In genomic region chr13:59652651-59653050, GRCm38 (mm10) we compare ENCODE assay signal across 19 mouse cellular contexts. TPM values are rescaled to one million over a fixed set of nuclear protein-coding genes. Genes with fewer than 3 reads are reported as not detected.
A peak's percentile ranks its signal among the peaks of the same experiment; 100 is the strongest.
DNase-seq lines count a peak whose midpoint lies in the region; ATAC-seq and TF ChIP-seq lines count a peak whose summit lies in the region.
"Had no signal": no experiment of that assay in that cellular context is flagged by ENCODE, and none has a peak within 500 bp of the region (broad histone marks: within the 10 kb centered on the region; RNA-seq: fewer than 3 reads in every experiment).

No protein-coding gene starts in this region.

- WGBS in heart, postnatal 0 days: 41% methylated on average over 5 of the region's 5 CpGs
- WGBS in embryonic facial prominence, embryonic 15.5 days: 58% methylated on average over 5 of the region's 5 CpGs
- WGBS in hindbrain, embryonic 13.5 days: 23% methylated on average over 5 of the region's 5 CpGs
- 30% methylated on average over 5 of the region's 5 CpGs for WGBS in midbrain, embryonic 15.5 days
- 64% methylated on average over 5 of the region's 5 CpGs for WGBS in intestine, postnatal 0 days

- H3K36me3 ChIP-seq in heart, postnatal 0 days (replicated peaks; ENCODE audit: control insufficient read depth, insufficient read depth, low read length): peaks cover 5% of the 10 kb centered on the region; the same call in 1 of the 2 replicates
- peaks cover 6% of the 10 kb centered on the region; the same call in 1 of the 2 replicates for H3K36me3 ChIP-seq in embryonic facial prominence, embryonic 15.5 days
- H3K36me3 ChIP-seq in hindbrain, embryonic 13.5 days: peaks cover 34% of the 10 kb centered on the region
- no peaks in the 10 kb centered on the region for H3K36me3 ChIP-seq in midbrain, embryonic 15.5 days (replicated peaks)
- H3K36me3 ChIP-seq in intestine, postnatal 0 days (ENCODE audit: control insufficient read depth, insufficient read depth): peaks cover 13% of the 10 kb centered on the region

- TF ChIP-seq EP300 in heart, postnatal 0 days (IDR thresholded peaks at IDR 0.05; ENCODE audit: low read depth): no peak

- H3K27ac ChIP-seq in heart, postnatal 0 days (ENCODE audit: low read depth): no peak overlapping the region
- 0 out of 2 replicates have a peak overlapping the region, but pooled peaks have one; percentile 39 for H3K27ac ChIP-seq in embryonic facial prominence, embryonic 15.5 days (replicated peaks)
- peak overlapping the region; percentile 60 for H3K27ac ChIP-seq in hindbrain, embryonic 13.5 days
- H3K27ac ChIP-seq in midbrain, embryonic 15.5 days: peak overlapping the region; percentile 31; the same call in 1 of the 2 replicates
- no peak overlapping the region for H3K27ac ChIP-seq in intestine, postnatal 0 days (ENCODE audit: low read depth, low read length)
- H3K27ac ChIP-seq: liver, embryonic 15.5 days had no signal

- no peak overlapping the region for H3K9ac ChIP-seq in heart, postnatal 0 days (replicated peaks; ENCODE audit: low read depth, low read length)
- no peak overlapping the region for H3K9ac ChIP-seq in embryonic facial prominence, embryonic 15.5 days
- H3K9ac ChIP-seq in hindbrain, embryonic 13.5 days: 0 out of 2 replicates have a peak overlapping the region, but pooled peaks have one; percentile 19
- H3K9ac ChIP-seq in midbrain, embryonic 15.5 days: no peak overlapping the region
- no peak overlapping the region for H3K9ac ChIP-seq in intestine, postnatal 0 days (ENCODE audit: low read depth, low read length)
- H3K9ac ChIP-seq: liver, embryonic 15.5 days had no signal

- intact Hi-C loops in gastrocnemius, postnatal 36 days (cut with DNase I): no loop called here

- no peak for DNase-seq in heart, postnatal 0 days (ENCODE audit: low spot score)
- DNase-seq in heart, postnatal 4 days: no peak
- no peak for DNase-seq in gastrocnemius, postnatal 36 days
- DNase-seq in left cerebral cortex, adult 9 months (ENCODE audit: low spot score in 2 of 2): no peak
- DNase-seq: cerebellum, adult 11-12 months; kidney, adult 8-10 months; left cerebral cortex, postnatal 4 days; lung, postnatal 14 days; thymus, postnatal 14 days had no signal

- H3K4me1 ChIP-seq in heart, postnatal 0 days (ENCODE audit: control insufficient read depth, insufficient read depth): peaks cover 8% of the 10 kb centered on the region
- H3K4me1 ChIP-seq in embryonic facial prominence, embryonic 15.5 days: peaks cover 24% of the 10 kb centered on the region
- H3K4me1 ChIP-seq in hindbrain, embryonic 13.5 days (replicated peaks): peaks cover 41% of the 10 kb centered on the region
- H3K4me1 ChIP-seq in midbrain, embryonic 15.5 days: peaks cover 21% of the 10 kb centered on the region
- peaks cover 12% of the 10 kb centered on the region; the same call in 1 of the 2 replicates for H3K4me1 ChIP-seq in intestine, postnatal 0 days (replicated peaks; ENCODE audit: control insufficient read depth, insufficient read depth, low read length)

- H3K4me2 ChIP-seq in heart, postnatal 0 days (ENCODE audit: low read depth, low read length): no peak overlapping the region
- no peak overlapping the region for H3K4me2 ChIP-seq in embryonic facial prominence, embryonic 15.5 days (replicated peaks)
- H3K4me2 ChIP-seq in hindbrain, embryonic 13.5 days: no peak overlapping the region
- no peak overlapping the region for H3K4me2 ChIP-seq in midbrain, embryonic 15.5 days
- H3K4me2 ChIP-seq in intestine, postnatal 0 days (replicated peaks; ENCODE audit: low read depth): no peak overlapping the region
- H3K4me2 ChIP-seq: liver, embryonic 15.5 days had no signal

- H3K27me3 ChIP-seq in heart, postnatal 0 days (ENCODE audit: control insufficient read depth, insufficient read depth, low read length): no peaks in the 10 kb centered on the region
- no peaks in the 10 kb centered on the region for H3K27me3 ChIP-seq in embryonic facial prominence, embryonic 15.5 days
- H3K27me3 ChIP-seq in hindbrain, embryonic 13.5 days: no peaks in the 10 kb centered on the region
- H3K27me3 ChIP-seq in midbrain, embryonic 15.5 days (replicated peaks): no peaks in the 10 kb centered on the region
- no peaks in the 10 kb centered on the region for H3K27me3 ChIP-seq in intestine, postnatal 0 days (replicated peaks; ENCODE audit: control insufficient read depth, insufficient read depth, low read length)
- H3K27me3 ChIP-seq: liver, embryonic 15.5 days had no signal

- no peak for TF ChIP-seq CTCF in heart, postnatal 0 days (IDR thresholded peaks at IDR 0.05; ENCODE audit: low read depth)
- no peak for TF ChIP-seq CTCF in intestine, postnatal 0 days (IDR thresholded peaks at IDR 0.05; ENCODE audit: low read depth)

- 0 out of 2 replicates have a peak, but pooled peaks have one; percentile 11 for ATAC-seq in heart, postnatal 0 days (ENCODE audit: insufficient read depth, low read depth)
- no peak for ATAC-seq in embryonic facial prominence, embryonic 15.5 days (ENCODE audit: insufficient number of reproducible peaks, low FRiP score, low TSS enrichment, low read depth)
- peak; percentile 19; the same call in 1 of the 2 replicates for ATAC-seq in hindbrain, embryonic 13.5 days (ENCODE audit: low FRiP score)
- ATAC-seq in midbrain, embryonic 15.5 days (replicated peaks): no peak
- no peak for ATAC-seq in intestine, postnatal 0 days

- H3K9me3 ChIP-seq in heart, postnatal 0 days (replicated peaks; ENCODE audit: control insufficient read depth, low read length): no peaks in the 10 kb centered on the region
- H3K9me3 ChIP-seq in embryonic facial prominence, embryonic 15.5 days (replicated peaks): no peaks in the 10 kb centered on the region
- H3K9me3 ChIP-seq in hindbrain, embryonic 13.5 days: no peaks in the 10 kb centered on the region
- H3K9me3 ChIP-seq in midbrain, embryonic 15.5 days: no peaks in the 10 kb centered on the region
- no peaks in the 10 kb centered on the region for H3K9me3 ChIP-seq in intestine, postnatal 0 days (ENCODE audit: control insufficient read depth)
- H3K9me3 ChIP-seq: liver, embryonic 15.5 days had no signal

- H3K4me3 ChIP-seq in heart, postnatal 0 days (ENCODE audit: low read depth, low read length): no peak overlapping the region
- H3K4me3 ChIP-seq in embryonic facial prominence, embryonic 15.5 days (replicated peaks): no peak overlapping the region
- no peak overlapping the region for H3K4me3 ChIP-seq in hindbrain, embryonic 13.5 days
- no peak overlapping the region for H3K4me3 ChIP-seq in midbrain, embryonic 15.5 days
- H3K4me3 ChIP-seq in intestine, postnatal 0 days (ENCODE audit: low read depth, low read length): no peak overlapping the region
- H3K4me3 ChIP-seq: liver, embryonic 15.5 days had no signal

RNA-seq across cellular contexts. Expression of gene Golm1, which starts 23.0 kb away (rescaled TPM):
- 26.6 and 30.4 TPM in 2 replicates for total RNA-seq in heart, postnatal 0 days (2014; rRNA removed; ENCODE audit: low replicate concordance)
- 19.9 and 20.8 TPM in 2 replicates for polyA plus RNA-seq in heart, postnatal 0 days (2015; fragmentation: Nextera tagmentation; extraction: Ambion mirVana)
- total RNA-seq in heart, postnatal 4 days (2021): 10 to 100 TPM; 29.0 to 31.5 TPM
- 36.5 and 38.0 TPM in 2 replicates for polyA plus RNA-seq in embryonic facial prominence, embryonic 15.5 days (2015; fragmentation: Nextera tagmentation; extraction: Ambion mirVana)
- polyA plus RNA-seq in hindbrain, embryonic 13.5 days (2015; fragmentation: Nextera tagmentation; extraction: Ambion mirVana): 49.3 and 50.6 TPM in 2 replicates
- polyA plus RNA-seq in midbrain, embryonic 15.5 days (2015; fragmentation: Nextera tagmentation; extraction: Ambion mirVana): 31.0 and 32.8 TPM in 2 replicates
- 1 to 10 TPM; 5.9 to 6.8 TPM for total RNA-seq in gastrocnemius, postnatal 36 days (2021)
- 29.6 and 34.3 TPM in 2 replicates for polyA plus RNA-seq in intestine, postnatal 0 days (2015; fragmentation: Nextera tagmentation; extraction: Ambion mirVana)

RNA-seq across cellular contexts. Expression of gene 4921517D22Rik, which starts 41.3 kb away (rescaled TPM):
- total RNA-seq in heart, postnatal 0 days (2014; rRNA removed; ENCODE audit: low replicate concordance): not detected in 2 replicates
- polyA plus RNA-seq in heart, postnatal 0 days (2015; fragmentation: Nextera tagmentation; extraction: Ambion mirVana): not detected in 2 replicates
- not detected for total RNA-seq in heart, postnatal 4 days (2021)
- polyA plus RNA-seq in embryonic facial prominence, embryonic 15.5 days (2015; fragmentation: Nextera tagmentation; extraction: Ambion mirVana): not detected in 2 replicates
- polyA plus RNA-seq in hindbrain, embryonic 13.5 days (2015; fragmentation: Nextera tagmentation; extraction: Ambion mirVana): not detected in 2 replicates
- not detected in 2 replicates for polyA plus RNA-seq in midbrain, embryonic 15.5 days (2015; fragmentation: Nextera tagmentation; extraction: Ambion mirVana)
- not detected for total RNA-seq in gastrocnemius, postnatal 36 days (2021)
- polyA plus RNA-seq in intestine, postnatal 0 days (2015; fragmentation: Nextera tagmentation; extraction: Ambion mirVana): not detected in 2 replicates
- total RNA-seq: gastrocnemius, adult 8-10 months; hematopoietic stem cell, adult 5-6 weeks; left cerebral cortex, postnatal 4 days; MEL had no signal
- polyA plus RNA-seq: cortical plate, adult 2 months; liver, embryonic 15.5 days; stomach, embryonic 14.5 days had no signal

RNA-seq across cellular contexts. Expression of gene Spata31d1a, which starts 57.5 kb away (rescaled TPM):
- total RNA-seq in heart, postnatal 0 days (2014; rRNA removed; ENCODE audit: low replicate concordance): not detected in 2 replicates
- not detected in 2 replicates for polyA plus RNA-seq in heart, postnatal 0 days (2015; fragmentation: Nextera tagmentation; extraction: Ambion mirVana)
- total RNA-seq in heart, postnatal 4 days (2021): not detected
- polyA plus RNA-seq in embryonic facial prominence, embryonic 15.5 days (2015; fragmentation: Nextera tagmentation; extraction: Ambion mirVana): 0.07 TPM in 1 of 2 replicates, not detected in the other
- polyA plus RNA-seq in hindbrain, embryonic 13.5 days (2015; fragmentation: Nextera tagmentation; extraction: Ambion mirVana): 0.04 TPM in 1 of 2 replicates, not detected in the other
- polyA plus RNA-seq in midbrain, embryonic 15.5 days (2015; fragmentation: Nextera tagmentation; extraction: Ambion mirVana): 0.17 and 0.26 TPM in 2 replicates
- total RNA-seq in gastrocnemius, postnatal 36 days (2021): not detected
- polyA plus RNA-seq in intestine, postnatal 0 days (2015; fragmentation: Nextera tagmentation; extraction: Ambion mirVana): not detected in 2 replicates
- total RNA-seq: gastrocnemius, adult 8-10 months; hematopoietic stem cell, adult 5-6 weeks; MEL had no signal
- polyA plus RNA-seq: liver, embryonic 15.5 days had no signal

RNA-seq across cellular contexts. Expression of gene Spata31d1b, which starts 59.4 kb away (rescaled TPM):
- not detected in 2 replicates for total RNA-seq in heart, postnatal 0 days (2014; rRNA removed; ENCODE audit: low replicate concordance)
- polyA plus RNA-seq in heart, postnatal 0 days (2015; fragmentation: Nextera tagmentation; extraction: Ambion mirVana): not detected in 2 replicates
- not detected for total RNA-seq in heart, postnatal 4 days (2021)
- 0.08 TPM in 1 of 2 replicates, not detected in the other for polyA plus RNA-seq in embryonic facial prominence, embryonic 15.5 days (2015; fragmentation: Nextera tagmentation; extraction: Ambion mirVana)
- polyA plus RNA-seq in hindbrain, embryonic 13.5 days (2015; fragmentation: Nextera tagmentation; extraction: Ambion mirVana): not detected in 2 replicates
- polyA plus RNA-seq in midbrain, embryonic 15.5 days (2015; fragmentation: Nextera tagmentation; extraction: Ambion mirVana): not detected in 2 replicates
- total RNA-seq in gastrocnemius, postnatal 36 days (2021): not detected
- polyA plus RNA-seq in intestine, postnatal 0 days (2015; fragmentation: Nextera tagmentation; extraction: Ambion mirVana): not detected in 2 replicates
- total RNA-seq: gastrocnemius, adult 8-10 months; hematopoietic stem cell, adult 5-6 weeks; left cerebral cortex, postnatal 4 days; MEL had no signal
- polyA plus RNA-seq: stomach, embryonic 14.5 days had no signal

Comparison
In these comparisons a context has a peak if more than half of its experiments do, and no peak if none do; other contexts are left out.
1. ATAC-seq: peak in heart, postnatal 0 days (single experiment) and hindbrain, embryonic 13.5 days (single experiment); none in embryonic facial prominence, embryonic 15.5 days (single experiment), midbrain, embryonic 15.5 days (single experiment) and intestine, postnatal 0 days (single experiment).
2. H3K27ac ChIP-seq: peak in embryonic facial prominence, embryonic 15.5 days (single experiment), hindbrain, embryonic 13.5 days (single experiment) and midbrain, embryonic 15.5 days (single experiment); none in heart, postnatal 0 days (single experiment) and intestine, postnatal 0 days (single experiment).